Mouse (Mus musculus): ENCODE data around the gene Kcnd3. TPM values are rescaled to one million over a fixed set of nuclear protein-coding genes. Genes with fewer than 3 reads are reported as not detected.
A peak's percentile ranks its signal among the peaks of the same experiment; 100 is the strongest.

Gene Kcnd3
- polyA plus RNA-seq, 1 experiment from 2014 or later = 5.3 TPM

DNA sequence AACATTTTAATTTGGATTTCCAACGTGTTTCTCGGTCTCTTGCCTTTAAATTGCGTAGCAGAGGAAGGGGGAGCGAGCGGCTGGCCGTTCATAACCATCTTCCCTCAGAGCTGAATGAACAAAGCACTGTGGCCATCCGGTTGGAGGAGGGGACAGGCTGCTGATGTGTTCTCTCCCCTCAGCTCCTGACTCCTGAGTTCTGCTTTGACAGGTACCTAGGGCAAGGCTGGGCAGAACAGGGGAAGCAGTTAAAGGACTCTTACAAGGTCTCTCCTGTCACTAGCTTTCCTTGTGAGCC lies 53.7 kb downstream of the Kcnd3 start:
- H3K36me3 ChIP-seq = no peaks in the 10 kb centered on the region
- no peak overlapping the region for H3K4me3 ChIP-seq
- ATAC-seq (ENCODE audit: low FRiP score) = peak; percentile 69; the same call in 1 of the 2 replicates
- H3K27ac ChIP-seq = peak overlapping the region; percentile 64; the same call in 1 of the 2 replicates
- H3K27me3 ChIP-seq = 0 out of 2 replicates have a peak, but pooled peaks cover 5% of the 10 kb centered on the region
- H3K4me1 ChIP-seq = peaks cover 17% of the 10 kb centered on the region; the same call in 1 of the 2 replicates
- H3K9me3 ChIP-seq (replicated peaks) = no peaks in the 10 kb centered on the region
- H3K9ac ChIP-seq = no peak overlapping the region
- WGBS = 33% methylated on average over 7 of the region's 7 CpGs
- no peak overlapping the region for H3K4me2 ChIP-seq (replicated peaks)

DNA sequence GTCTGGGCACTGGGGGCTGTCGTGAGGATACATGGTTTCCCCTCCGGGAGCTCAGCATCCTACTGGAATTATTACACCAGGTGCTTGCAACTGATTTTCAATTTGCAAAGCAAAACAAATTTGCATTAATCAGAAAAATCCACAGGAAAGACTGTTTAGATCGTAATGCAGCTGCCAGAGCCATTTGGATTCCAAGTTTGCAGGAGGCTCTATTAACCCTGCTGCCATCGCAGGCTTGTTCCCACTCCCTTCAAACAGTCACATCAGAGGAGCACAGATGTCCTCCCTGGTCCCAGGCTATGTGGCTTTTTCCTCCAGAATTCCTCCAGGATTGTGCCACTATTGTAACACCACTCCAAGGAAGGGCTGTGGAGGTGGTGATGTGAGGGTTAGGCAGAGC lies 54.5 kb downstream of the Kcnd3 start:
- Histone ChIP-seq H3K9me3 (replicated peaks) (no peaks in the 10 kb centered on the region), H3K27me3 (0 out of 2 replicates have a peak, but pooled peaks cover 5% of the 10 kb centered on the region), H3K9ac (no peak overlapping the region), H3K36me3 (no peaks in the 10 kb centered on the region), H3K4me1 (peaks cover 17% of the 10 kb centered on the region; the same call in 1 of the 2 replicates), H3K4me2 (replicated peaks) (no peak overlapping the region), H3K4me3 (no peak overlapping the region), H3K27ac (no peak overlapping the region)
- ATAC-seq (ENCODE audit: low FRiP score) = no peak
- WGBS = 71% methylated on average over 4 of the region's 4 CpGs

DNA sequence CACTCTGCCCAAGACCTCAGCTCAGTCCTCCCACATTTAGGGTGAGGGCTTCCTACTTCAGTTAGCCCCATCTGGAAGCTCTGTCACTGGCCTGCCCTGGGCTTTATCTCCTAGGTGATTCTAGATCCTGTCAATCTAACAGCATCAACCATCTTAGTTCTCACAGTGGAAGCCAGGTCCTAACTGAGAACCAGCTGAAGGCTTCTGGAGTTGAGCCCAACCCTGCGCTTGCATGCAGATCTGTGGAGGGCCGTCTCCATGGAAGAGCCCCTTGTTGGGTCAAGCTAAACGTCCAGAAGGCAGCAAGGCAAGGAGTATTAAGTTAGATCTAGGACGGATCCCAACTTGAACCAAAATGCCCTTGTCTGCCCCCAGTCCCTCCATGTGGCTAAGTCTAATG lies 57.2 kb downstream of the Kcnd3 start:
- no peaks in the 10 kb centered on the region for H3K9me3 ChIP-seq (replicated peaks)
- no peak overlapping the region for H3K27ac ChIP-seq
- no peaks in the 10 kb centered on the region for H3K36me3 ChIP-seq
- WGBS = 81% methylated on average over 4 of the region's 4 CpGs
- ATAC-seq (ENCODE audit: low FRiP score) = no peak
- 0 out of 2 replicates have a peak, but pooled peaks cover 5% of the 10 kb centered on the region for H3K27me3 ChIP-seq
- no peak overlapping the region for H3K4me2 ChIP-seq (replicated peaks)
- H3K4me3 ChIP-seq = no peak overlapping the region
- peaks cover 17% of the 10 kb centered on the region; the same call in 1 of the 2 replicates for H3K4me1 ChIP-seq
- no peak overlapping the region for H3K9ac ChIP-seq

DNA sequence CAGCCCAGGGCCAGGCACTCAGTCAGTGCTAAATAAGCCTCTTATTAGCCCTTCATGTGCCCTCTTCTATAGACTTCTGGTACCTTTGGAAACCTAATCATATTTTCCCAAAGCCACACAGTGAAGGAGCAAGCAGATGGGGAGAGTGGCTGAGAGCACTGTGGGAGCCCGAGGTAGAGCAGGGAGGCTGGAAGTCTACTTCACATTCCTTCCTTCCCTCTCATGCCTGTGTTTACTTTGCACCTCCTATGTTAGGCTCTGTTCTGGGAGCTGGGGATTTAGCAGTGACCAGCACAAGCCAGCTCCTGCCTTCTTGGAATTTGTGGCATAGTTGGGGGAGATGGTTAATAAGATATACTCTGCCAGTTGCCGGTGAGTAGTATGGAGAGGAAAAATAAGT lies 59.7 kb downstream of the Kcnd3 start:
- 56% methylated on average over 2 of the region's 2 CpGs for WGBS
- peaks cover 4% of the 10 kb centered on the region; the same call in 1 of the 2 replicates for H3K4me1 ChIP-seq
- H3K4me2 ChIP-seq (replicated peaks) = no peak overlapping the region
- ATAC-seq (ENCODE audit: low FRiP score) = no peak
- no peak overlapping the region for H3K27ac ChIP-seq
- no peak overlapping the region for H3K9ac ChIP-seq
- H3K9me3 ChIP-seq (replicated peaks) = no peaks in the 10 kb centered on the region
- no peak overlapping the region for H3K4me3 ChIP-seq
- H3K36me3 ChIP-seq = no peaks in the 10 kb centered on the region
- H3K27me3 ChIP-seq = 0 out of 2 replicates have a peak, but pooled peaks cover 5% of the 10 kb centered on the region

DNA sequence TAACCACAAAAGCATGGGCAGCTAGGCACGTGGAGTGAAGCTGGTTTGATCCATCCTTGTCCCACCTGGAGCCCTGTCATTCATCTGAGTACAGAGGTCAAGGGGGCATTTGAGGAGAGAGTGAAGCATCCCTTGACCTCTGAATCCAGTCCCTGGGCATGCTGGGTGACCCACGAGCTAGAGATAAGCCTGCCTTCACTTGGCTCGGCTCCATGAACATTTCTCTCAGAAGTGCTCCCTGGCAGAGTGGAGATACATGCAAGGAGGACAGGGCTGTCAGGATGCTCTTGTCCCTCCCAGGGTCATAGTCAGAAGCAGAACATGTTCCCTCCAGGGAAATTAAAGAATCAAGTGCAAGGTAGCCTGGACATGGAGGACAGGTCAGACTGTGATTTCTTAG lies 62.1 kb downstream of the Kcnd3 start:
- Histone ChIP-seq H3K9me3 (replicated peaks) (no peaks in the 10 kb centered on the region), H3K4me1 (peaks cover 5% of the 10 kb centered on the region; the same call in 1 of the 2 replicates), H3K4me3 (no peak overlapping the region), H3K9ac (no peak overlapping the region), H3K4me2 (replicated peaks) (no peak overlapping the region), H3K27ac (no peak overlapping the region), H3K27me3 (0 out of 2 replicates have a peak, but pooled peaks cover 4% of the 10 kb centered on the region), H3K36me3 (no peaks in the 10 kb centered on the region)
- 70% methylated on average over 3 of the region's 3 CpGs for WGBS
- no peak for ATAC-seq (ENCODE audit: low FRiP score)

DNA sequence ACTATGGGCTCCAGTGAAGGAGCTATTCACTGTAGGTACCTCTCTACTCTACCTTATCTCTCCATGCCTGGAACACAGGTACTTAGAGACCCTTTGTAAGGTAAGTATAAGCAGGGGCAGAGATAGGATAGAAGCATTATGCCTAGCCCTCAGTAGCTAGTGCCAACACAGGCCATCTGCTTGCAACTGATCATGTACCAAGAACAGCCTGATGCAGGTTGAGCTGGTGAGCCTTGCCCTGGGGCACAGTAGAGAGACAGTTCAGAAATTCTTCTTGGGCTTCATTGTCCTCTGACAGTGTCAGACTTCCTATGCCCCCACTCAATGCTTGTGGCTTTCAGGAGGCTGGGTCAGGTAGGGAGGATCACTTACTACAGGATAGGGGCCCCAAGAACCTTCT lies 62.9 kb downstream of the Kcnd3 start:
- H3K4me1 ChIP-seq = peaks cover 5% of the 10 kb centered on the region; the same call in 1 of the 2 replicates
- no peaks in the 10 kb centered on the region for H3K9me3 ChIP-seq (replicated peaks)
- H3K9ac ChIP-seq = no peak overlapping the region
- H3K36me3 ChIP-seq = no peaks in the 10 kb centered on the region
- no peak overlapping the region for H3K27ac ChIP-seq
- H3K4me2 ChIP-seq (replicated peaks) = no peak overlapping the region
- ATAC-seq (ENCODE audit: low FRiP score) = no peak
- no peak overlapping the region for H3K4me3 ChIP-seq
- no peaks in the 10 kb centered on the region for H3K27me3 ChIP-seq

DNA sequence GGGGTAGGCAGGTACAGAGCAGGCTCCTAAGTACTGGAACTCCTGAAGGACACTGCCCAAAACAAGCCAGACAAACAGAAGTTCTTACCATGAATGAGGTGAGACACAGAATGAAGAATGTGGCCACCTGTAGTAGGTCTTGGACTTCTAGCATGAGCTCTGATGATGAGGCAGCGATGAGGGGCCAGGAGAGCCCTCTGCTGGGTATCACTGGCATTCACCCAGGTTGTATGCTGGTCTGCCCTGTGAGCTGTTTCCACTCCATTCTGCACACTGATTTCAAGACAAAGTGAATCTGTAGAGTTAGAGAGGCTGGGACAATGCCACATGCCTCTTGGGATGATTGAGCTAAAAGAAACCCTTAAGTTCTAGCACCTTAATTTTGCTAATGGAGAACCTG lies 63.5 kb downstream of the Kcnd3 start:
- Histone ChIP-seq H3K4me3 (no peak overlapping the region), H3K36me3 (no peaks in the 10 kb centered on the region), H3K9me3 (replicated peaks) (no peaks in the 10 kb centered on the region), H3K4me1 (peaks cover 5% of the 10 kb centered on the region; the same call in 1 of the 2 replicates), H3K27ac (no peak overlapping the region), H3K4me2 (replicated peaks) (no peak overlapping the region), H3K27me3 (no peaks in the 10 kb centered on the region), H3K9ac (no peak overlapping the region)
- WGBS = 82% methylated on average over 1 of the region's 1 CpGs
- ATAC-seq (ENCODE audit: low FRiP score) = no peak

DNA sequence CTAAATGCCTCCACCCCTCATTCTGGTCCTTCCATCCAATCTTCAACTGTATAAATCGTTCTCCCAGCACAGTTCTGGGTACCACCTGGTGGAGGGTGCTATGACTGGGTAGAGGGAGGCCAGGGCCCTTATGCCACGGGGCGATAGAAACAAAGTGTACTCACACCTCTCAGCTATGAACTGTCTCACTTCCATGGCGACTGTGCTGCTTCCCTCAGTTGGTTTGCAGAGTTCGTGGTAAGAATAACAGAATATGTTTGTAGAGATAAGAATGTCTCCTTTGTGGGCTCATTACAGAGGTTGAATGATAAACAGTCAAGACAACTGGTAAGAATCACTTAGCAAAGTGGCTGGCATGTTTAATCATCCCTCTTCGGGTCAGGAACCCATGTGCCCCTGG lies 68.3 kb downstream of the Kcnd3 start:
- ATAC-seq (ENCODE audit: low FRiP score) = no peak
- Histone ChIP-seq H3K36me3 (no peaks in the 10 kb centered on the region), H3K4me3 (no peak overlapping the region), H3K27me3 (no peaks in the 10 kb centered on the region), H3K4me2 (replicated peaks) (no peak overlapping the region), H3K27ac (no peak overlapping the region), H3K9ac (no peak overlapping the region), H3K9me3 (replicated peaks) (no peaks in the 10 kb centered on the region), H3K4me1 (peaks cover 5% of the 10 kb centered on the region)
- 85% methylated on average over 6 of the region's 6 CpGs for WGBS

DNA sequence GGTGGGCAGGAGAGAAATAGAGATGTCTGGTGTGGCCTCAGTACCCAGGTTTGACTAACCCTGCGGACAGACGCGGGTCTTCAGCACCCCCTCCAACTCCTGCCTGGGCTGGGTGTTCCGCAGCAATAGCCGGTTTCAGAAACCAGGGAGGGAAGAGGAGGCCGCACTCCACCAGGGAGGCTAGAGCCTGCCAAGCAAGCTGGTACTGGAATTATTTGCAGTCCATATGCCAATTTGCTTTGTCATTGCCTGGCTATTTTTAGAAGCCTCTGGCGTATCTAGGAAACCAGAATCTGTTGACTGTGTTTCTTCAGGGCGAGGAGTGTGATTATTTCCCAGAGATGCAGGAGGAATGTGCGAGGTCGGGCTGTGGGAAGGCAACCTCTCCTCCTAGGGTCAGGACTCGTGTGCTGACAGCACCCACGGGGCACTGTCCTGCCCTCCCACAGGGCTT lies 69.1 kb downstream of the Kcnd3 start:
- Histone ChIP-seq H3K9me3 (replicated peaks) (no peaks in the 10 kb centered on the region), H3K27ac (no peak overlapping the region), H3K27me3 (no peaks in the 10 kb centered on the region), H3K4me2 (replicated peaks) (no peak overlapping the region), H3K36me3 (no peaks in the 10 kb centered on the region), H3K4me1 (peaks cover 5% of the 10 kb centered on the region), H3K9ac (no peak overlapping the region), H3K4me3 (no peak overlapping the region)
- ATAC-seq (ENCODE audit: low FRiP score) = 0 out of 2 replicates have a peak, but pooled peaks have one; percentile 19
- 71% methylated on average over 12 of the region's 12 CpGs for WGBS

DNA sequence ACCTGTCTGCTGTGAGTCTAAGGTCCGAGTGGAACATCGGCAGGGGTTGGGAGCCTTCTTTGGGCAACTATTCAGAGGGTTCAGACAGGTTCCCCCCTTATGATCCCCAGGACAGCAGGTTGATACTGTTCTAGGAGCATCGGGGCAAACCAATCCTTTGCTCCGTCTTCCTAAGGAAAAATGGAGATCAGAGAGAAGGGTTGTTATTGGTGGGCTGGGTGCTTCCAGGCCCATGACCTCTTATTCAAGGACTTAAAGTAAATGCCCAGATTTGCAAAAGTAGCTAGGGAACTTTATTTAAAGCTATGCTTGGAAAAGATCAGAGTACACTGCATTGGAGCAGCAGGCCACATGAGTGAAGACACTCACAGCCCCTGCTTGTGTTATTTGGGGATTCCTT lies 69.5 kb downstream of the Kcnd3 start:
- H3K9ac ChIP-seq = no peak overlapping the region
- no peak overlapping the region for H3K4me3 ChIP-seq
- no peaks in the 10 kb centered on the region for H3K27me3 ChIP-seq
- no peak overlapping the region for H3K27ac ChIP-seq
- no peak overlapping the region for H3K4me2 ChIP-seq (replicated peaks)
- peaks cover 5% of the 10 kb centered on the region for H3K4me1 ChIP-seq
- no peak for ATAC-seq (ENCODE audit: low FRiP score)
- 83% methylated on average over 4 of the region's 4 CpGs for WGBS
- no peaks in the 10 kb centered on the region for H3K36me3 ChIP-seq
- no peaks in the 10 kb centered on the region for H3K9me3 ChIP-seq (replicated peaks)

DNA sequence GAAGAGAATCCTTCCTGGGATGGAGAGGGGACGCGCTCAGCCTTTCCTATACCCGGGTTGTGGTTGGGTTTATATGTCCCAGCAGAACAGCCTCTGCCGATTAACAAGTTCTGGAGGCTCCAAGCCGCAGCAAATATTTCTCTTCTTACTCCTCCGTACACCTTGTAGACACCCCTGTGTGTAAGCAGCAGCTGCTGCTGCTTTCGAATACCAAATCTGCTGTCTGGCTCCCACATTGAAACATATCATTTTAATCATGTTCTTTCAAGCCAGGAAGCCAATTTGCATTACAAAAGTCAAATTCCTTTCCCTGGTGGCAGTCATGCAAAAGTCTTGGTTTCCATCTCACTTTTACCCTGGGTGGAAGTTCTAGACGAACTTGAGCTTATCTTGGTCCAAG lies 76.7 kb downstream of the Kcnd3 start:
- Histone ChIP-seq H3K4me2 (replicated peaks) (no peak overlapping the region), H3K36me3 (no peaks in the 10 kb centered on the region), H3K27ac (peak overlapping the region; percentile 83), H3K4me3 (no peak overlapping the region), H3K9ac (no peak overlapping the region), H3K4me1 (peaks cover 51% of the 10 kb centered on the region), H3K9me3 (replicated peaks) (no peaks in the 10 kb centered on the region), H3K27me3 (no peaks in the 10 kb centered on the region)
- ATAC-seq (ENCODE audit: low FRiP score) = no peak
- 54% methylated on average over 8 of the region's 8 CpGs for WGBS

DNA sequence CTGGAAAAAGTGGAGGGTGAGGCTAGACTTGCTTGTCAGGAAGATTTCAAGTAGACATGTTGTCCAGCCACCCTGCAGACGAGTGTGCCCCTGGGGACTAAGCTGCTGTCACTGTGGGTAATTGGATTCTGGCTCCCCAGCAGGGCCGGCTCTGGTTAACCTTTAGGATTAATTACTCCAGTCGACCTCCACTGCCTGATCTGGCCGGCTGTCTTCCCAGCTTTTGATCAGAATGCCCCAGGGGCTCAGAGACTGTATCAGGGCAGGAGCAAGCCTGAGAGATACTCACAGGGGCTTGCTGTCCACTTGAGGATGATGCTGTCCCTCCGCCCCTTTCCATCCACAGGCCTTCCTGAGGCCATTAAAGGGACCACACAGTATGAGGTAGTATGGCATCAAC lies 77.6 kb downstream of the Kcnd3 start:
- H3K4me1 ChIP-seq = peaks cover 51% of the 10 kb centered on the region
- H3K27ac ChIP-seq = peak overlapping the region; percentile 83
- WGBS = 6% methylated on average over 5 of the region's 5 CpGs

DNA sequence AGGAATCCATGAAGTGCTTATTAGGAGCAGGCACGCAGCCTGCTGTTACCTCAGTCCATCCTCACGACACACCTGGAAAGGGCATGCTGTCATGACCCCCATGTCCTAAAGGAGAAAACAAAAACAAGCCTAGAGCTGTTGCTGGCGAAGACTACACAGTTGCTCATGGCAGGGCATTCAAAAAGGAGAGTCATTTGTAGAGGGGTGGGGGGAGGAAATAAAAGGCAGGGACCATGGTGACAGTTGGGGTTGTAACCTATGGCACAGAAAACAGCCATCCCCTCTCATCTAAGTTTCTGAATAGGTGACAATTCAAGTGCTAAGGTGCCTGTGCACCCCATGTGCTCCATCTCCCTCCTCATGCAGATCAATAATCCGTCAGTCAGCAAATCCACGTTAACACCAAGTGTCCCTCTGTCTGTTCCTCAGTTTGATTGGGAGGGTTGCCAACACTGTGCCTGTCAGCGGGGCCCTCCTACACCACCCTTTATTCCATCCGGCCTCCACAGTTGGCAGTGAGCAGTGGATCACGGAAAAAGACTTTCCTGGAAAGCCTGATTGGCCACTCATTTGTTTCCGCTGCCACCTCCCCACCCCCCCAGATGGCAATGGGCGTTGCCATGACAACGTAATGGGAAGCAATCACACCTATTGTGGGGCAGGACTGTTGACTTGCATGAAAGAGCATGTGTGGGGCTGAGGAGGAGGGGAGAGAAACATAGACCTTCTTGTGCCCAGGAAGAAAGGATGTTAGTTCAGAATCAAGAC lies 78.4 kb downstream of the Kcnd3 start:
- Histone ChIP-seq H3K9me3 (replicated peaks) (no peaks in the 10 kb centered on the region), H3K4me3 (no peak overlapping the region), H3K27me3 (no peaks in the 10 kb centered on the region), H3K36me3 (no peaks in the 10 kb centered on the region), H3K4me2 (replicated peaks) (peak overlapping the region; percentile 34), H3K27ac (peak overlapping the region; percentile 83), H3K4me1 (peaks cover 51% of the 10 kb centered on the region), H3K9ac (no peak overlapping the region)
- WGBS = 18% methylated on average over 11 of the region's 11 CpGs
- peak; percentile 89 for ATAC-seq (ENCODE audit: low FRiP score)

More for the DNA sequence above, 77.6 kb downstream of the Kcnd3 start:
- Histone ChIP-seq H3K36me3 (no peaks in the 10 kb centered on the region), H3K4me2 (replicated peaks) (peak overlapping the region; percentile 25; the same call in 1 of the 2 replicates), H3K4me3 (no peak overlapping the region), H3K27me3 (no peaks in the 10 kb centered on the region), H3K9ac (no peak overlapping the region), H3K9me3 (replicated peaks) (no peaks in the 10 kb centered on the region)
- ATAC-seq (ENCODE audit: low FRiP score) = peak; percentile 54
